Mouse (Mus musculus) cerebellum, adult 2 months (tissue): Measurements from ENCODE around the gene Impg1. TPM values are rescaled to one million over a fixed set of nuclear protein-coding genes. Genes with fewer than 3 reads are reported as not detected.
"Not testable (repeated sequence)": the region's sequence is repeated elsewhere in the genome, so short reads cannot be mapped to it uniquely, and the experiment has no call there.

Experiments
- DNase-seq, 2 experiments: peaks; one replicate each; pipeline ENCODE4 v3.0.0; 2021
- H3K27ac ChIP-seq: fragments of 200-500 bp; 2 replicates; pipeline ENCODE4 v1.5.1; 2012; ENCODE audit warnings: low read length, control low read depth, inconsistent platforms; ENCODE audit not compliant: insufficient read depth
- H3K27me3 ChIP-seq: fragments of 200-500 bp; 2 replicates; pipeline ENCODE4 v1.6.1; 2012; ENCODE audit warnings: inconsistent platforms, mild to moderate bottlenecking, low read length, moderate library complexity; ENCODE audit not compliant: control insufficient read depth, insufficient read depth
- H3K4me1 ChIP-seq: fragments of 200-500 bp; 2 replicates; pipeline ENCODE4 v1.6.1; 2011; ENCODE audit warnings: low read length; ENCODE audit not compliant: control insufficient read depth, insufficient read depth
- H3K4me3 ChIP-seq: fragments of 200-500 bp; replicated peaks from 2 replicates; pipeline ENCODE3; 2011; ENCODE audit warnings: mild to moderate bottlenecking, low read depth, low read length, control low read depth; ENCODE audit not compliant: insufficient read depth
- CTCF ChIP-seq: fragments of 200-500 bp; IDR thresholded peaks from 2 replicates; pipeline ENCODE4 v1.5.1; 2011; ENCODE audit warnings: low read depth, mild to moderate bottlenecking, control low read depth, low read length, moderate library complexity, borderline replicate concordance; ENCODE audit not compliant: insufficient read depth
- POLR2A ChIP-seq: fragments of 200-500 bp; IDR thresholded peaks from 2 replicates; pipeline ENCODE4 v1.6.1; 2011; ENCODE audit warnings: low read length, control low read depth, borderline replicate concordance; ENCODE audit not compliant: insufficient read depth
- WGBS: fragments of 180-500 bp; shearing (Covaris S2); methylation state at CpG from one replicate; pipeline ENCODE4 v1.1.7; 2018; 5-methylcytosine and 5-hydroxymethylcytosine counted together
- polyA plus RNA-seq: library from polyadenylated mRNA; depleted of rRNA; stranded (reverse); fragments of >200 nt; gene quantifications from 2 replicates; pipeline ENCODE4 v1.2.3, GENCODE M21; 2012

Impg1 gene
- polyA plus RNA-seq, 1 experiment = 0.25 TPM

- no peak for TF ChIP-seq POLR2A
- TF ChIP-seq CTCF = no peak
- Histone ChIP-seq H3K27me3 (no peaks in the 10 kb centered on the region), H3K4me3 (no peak overlapping the region), H3K27ac (no peak overlapping the region), H3K4me1 (0 out of 2 replicates have a peak, but pooled peaks cover 2% of the 10 kb centered on the region)
- DNase-seq = no peak
- 87% methylated on average over 6 of the region's 6 CpGs for WGBS
Observed at GRCm38 (mm10) chr9:80338026-80338425, 127.3 kb downstream of the Impg1 start.

GRCm38 (mm10) chr9:80335660-80336357 is 129.5 kb downstream of the Impg1 start:
- H3K4me3 ChIP-seq = no peak overlapping the region
- DNase-seq = no peak
- WGBS = 93% methylated on average over 13 of the region's 13 CpGs
- no peak for TF ChIP-seq POLR2A
- no peak for TF ChIP-seq CTCF
- no peak overlapping the region for H3K27ac ChIP-seq
- no peaks in the 10 kb centered on the region for H3K27me3 ChIP-seq
- H3K4me1 ChIP-seq = 0 out of 2 replicates have a peak, but pooled peaks cover 2% of the 10 kb centered on the region

- peak in 1 of 2 experiments; percentile 20 for DNase-seq
- peak overlapping the region; percentile 49 for H3K4me3 ChIP-seq
- H3K4me1 ChIP-seq = 0 out of 2 replicates have a peak, but pooled peaks cover 2% of the 10 kb centered on the region
- H3K27ac ChIP-seq = no peak overlapping the region
- H3K27me3 ChIP-seq = no peaks in the 10 kb centered on the region
- 13% methylated on average over 14 of the region's 14 CpGs for WGBS
- TF ChIP-seq POLR2A (no peak), CTCF (no peak)
Observed at GRCm38 (mm10) chr9:80333998-80334605, 131.2 kb downstream of the Impg1 start.

- no peak overlapping the region for H3K27ac ChIP-seq
- TF ChIP-seq POLR2A = no peak
- H3K27me3 ChIP-seq = no peaks in the 10 kb centered on the region
- H3K4me3 ChIP-seq = peak overlapping the region; percentile 36
- H3K4me1 ChIP-seq = 0 out of 2 replicates have a peak, but pooled peaks cover 2% of the 10 kb centered on the region
- no peak for DNase-seq
- 15% methylated on average over 8 of the region's 8 CpGs for WGBS
Observed at GRCm38 (mm10) chr9:80333466-80333865, 131.8 kb downstream of the Impg1 start.

GRCm38 (mm10) chr9:80332153-80332552 is 133.1 kb downstream of the Impg1 start:
- no peak for TF ChIP-seq POLR2A
- TF ChIP-seq CTCF = peak; percentile 24; the same call in 1 of the 2 replicates
- Histone ChIP-seq H3K27me3 (no peaks in the 10 kb centered on the region), H3K4me1 (0 out of 2 replicates have a peak, but pooled peaks cover 2% of the 10 kb centered on the region), H3K27ac (no peak overlapping the region), H3K4me3 (peak overlapping the region; percentile 33)
- WGBS = 12% methylated on average over 14 of the region's 14 CpGs
- DNase-seq = peak; percentile 27 to 35

GRCm38 (mm10) chr9:80321051-80321887 is 144.0 kb downstream of the Impg1 start:
- 18% methylated on average over 2 of the region's 2 CpGs for WGBS
- H3K27ac ChIP-seq = not testable (repeated sequence)
- peak in 1 of 2 experiments; percentile 30 for DNase-seq

GRCm38 (mm10) chr9:80318027-80318426 is 147.3 kb downstream of the Impg1 start:
- WGBS = 92% methylated on average over 6 of the region's 6 CpGs
- H3K4me3 ChIP-seq = no peak overlapping the region
- H3K27me3 ChIP-seq = no peaks in the 10 kb centered on the region
- DNase-seq = no peak
- H3K27ac ChIP-seq = no peak overlapping the region
- TF ChIP-seq CTCF (no peak), POLR2A (no peak)
- no peaks in the 10 kb centered on the region for H3K4me1 ChIP-seq

More at GRCm38 (mm10) chr9:80321051-80321887, 144.0 kb downstream of the Impg1 start:
- H3K27me3 ChIP-seq, H3K4me1 ChIP-seq, H3K4me3 ChIP-seq: not testable (repeated sequence)
